Mouse (Mus musculus): ENCODE measurements around the gene Nacc1. TPM values are rescaled to one million over a fixed set of nuclear protein-coding genes. Genes with fewer than 3 reads are reported as not detected.

Gene Nacc1
- polyA plus RNA-seq, 1 experiment from 2014 or later = 15.3 TPM

DNA sequence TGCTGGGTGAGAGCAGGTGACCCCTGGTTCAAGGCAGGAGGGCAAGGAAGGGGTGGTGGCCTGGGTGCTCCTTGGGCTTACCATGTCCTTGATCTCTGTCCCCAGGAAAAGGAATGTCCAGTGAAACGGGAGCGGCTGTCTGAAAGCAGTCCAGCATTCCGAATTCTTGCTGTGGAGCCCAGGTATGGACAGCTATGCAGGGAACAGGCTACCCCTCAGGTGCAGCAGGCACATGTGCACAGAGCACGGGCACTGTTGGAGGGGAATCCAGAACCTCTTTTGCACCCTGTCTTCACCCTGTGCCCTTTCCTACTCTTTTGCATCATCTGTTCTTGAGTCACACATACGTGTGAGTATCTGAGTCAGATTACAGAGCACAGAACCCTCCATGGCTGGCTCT lies 10.6 kb upstream of the Nacc1 start:
- Histone ChIP-seq H3K36me3 (ENCODE audit: control insufficient read depth, insufficient read depth, low read length) (peaks cover 28% of the 10 kb centered on the region), H3K4me2 (ENCODE audit: low read depth, low read length) (no peak overlapping the region), H3K9ac (replicated peaks; ENCODE audit: low read depth, low read length) (no peak overlapping the region), H3K27me3 (ENCODE audit: control insufficient read depth, insufficient read depth, low read length) (peaks cover 18% of the 10 kb centered on the region), H3K4me1 (ENCODE audit: control insufficient read depth, insufficient read depth, low read length) (no peaks in the 10 kb centered on the region), H3K4me3 (ENCODE audit: low read depth, low read length) (no peak overlapping the region), H3K9me3 (ENCODE audit: control insufficient read depth, low read length) (no peaks in the 10 kb centered on the region), H3K27ac (ENCODE audit: low read depth, low read length) (no peak overlapping the region)
- WGBS = 94% methylated on average over 5 of the region's 5 CpGs
- no peak for ATAC-seq (ENCODE audit: low read depth)

DNA sequence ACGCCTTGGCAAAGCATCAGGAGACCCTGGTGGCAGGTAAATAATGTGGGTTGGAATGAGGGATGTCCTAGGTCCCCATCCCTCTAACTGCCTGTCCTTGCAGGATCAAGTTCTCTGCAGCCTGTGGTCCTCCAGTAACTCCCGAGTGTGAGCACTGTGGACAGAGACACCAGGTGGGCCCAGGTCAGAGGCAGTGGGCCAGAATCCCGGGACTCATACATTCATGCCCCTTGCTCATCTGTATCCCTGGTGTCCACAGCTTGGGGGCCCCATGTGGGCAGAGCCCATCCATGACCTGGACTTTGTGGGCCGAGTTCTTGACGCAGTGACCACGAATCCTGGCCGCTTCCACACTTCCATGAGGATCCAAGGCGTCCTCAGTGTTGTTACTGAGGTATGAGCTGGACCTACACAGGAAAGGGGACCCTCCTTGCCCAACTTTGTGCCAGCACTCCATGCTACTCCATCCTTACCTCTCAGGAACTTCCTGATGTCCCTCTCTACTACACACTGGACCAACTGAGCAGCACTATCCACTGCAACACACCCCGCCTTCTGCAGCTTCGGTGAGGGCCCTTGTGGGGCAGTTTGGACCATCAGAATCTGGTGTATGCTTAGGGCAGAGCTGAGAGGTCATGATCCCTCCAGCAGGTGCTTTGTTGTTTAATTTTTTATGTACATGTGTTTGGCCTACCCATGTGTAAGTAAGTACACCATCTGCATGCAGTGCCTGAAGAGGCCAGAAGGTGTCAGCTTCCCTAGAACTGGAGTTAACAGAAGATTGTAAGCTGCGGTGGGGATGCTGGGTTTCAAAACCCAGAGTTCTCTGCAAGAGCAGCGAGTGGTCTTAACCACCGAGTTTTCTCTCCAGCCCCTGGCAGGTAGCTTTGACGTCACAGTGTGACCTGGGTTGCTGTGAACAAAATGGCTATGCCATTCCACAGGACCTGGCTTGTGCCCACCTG lies 9.8 kb upstream of the Nacc1 start:
- H3K4me2 ChIP-seq (ENCODE audit: low read depth, low read length) = no peak overlapping the region
- 0 out of 2 replicates have a peak, but pooled peaks have one; percentile 6 for ATAC-seq (ENCODE audit: low read depth)
- no peak overlapping the region for H3K27ac ChIP-seq (ENCODE audit: low read depth, low read length)
- H3K4me3 ChIP-seq (ENCODE audit: low read depth, low read length) = no peak overlapping the region
- WGBS = 91% methylated on average over 14 of the region's 14 CpGs
- no peaks in the 10 kb centered on the region for H3K4me1 ChIP-seq (ENCODE audit: control insufficient read depth, insufficient read depth, low read length)
- no peak overlapping the region for H3K9ac ChIP-seq (replicated peaks; ENCODE audit: low read depth, low read length)
- peaks cover 30% of the 10 kb centered on the region for H3K36me3 ChIP-seq (ENCODE audit: control insufficient read depth, insufficient read depth, low read length)
- H3K9me3 ChIP-seq (ENCODE audit: control insufficient read depth, low read length) = no peaks in the 10 kb centered on the region
- H3K27me3 ChIP-seq (ENCODE audit: control insufficient read depth, insufficient read depth, low read length) = peaks cover 10% of the 10 kb centered on the region

DNA sequence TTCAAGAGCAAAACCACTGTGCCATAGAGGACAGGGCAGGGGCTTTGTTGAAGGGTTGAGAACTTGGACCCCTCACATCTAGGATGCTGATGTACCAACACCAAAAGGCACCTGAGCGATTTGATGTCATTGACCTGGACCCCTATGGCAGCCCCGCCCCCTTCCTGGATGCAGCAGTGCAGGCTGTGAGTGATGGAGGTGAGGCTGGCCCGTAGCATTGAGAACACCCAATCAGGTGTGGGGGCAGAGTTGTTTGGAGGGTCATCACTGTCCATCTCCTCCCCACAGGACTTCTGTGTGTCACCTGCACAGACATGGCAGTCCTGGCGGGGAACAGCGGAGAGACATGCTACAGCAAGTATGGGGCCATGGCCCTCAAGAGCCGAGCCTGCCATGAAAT lies 7.5 kb upstream of the Nacc1 start:
- H3K9me3 ChIP-seq (ENCODE audit: control insufficient read depth, low read length) = no peaks in the 10 kb centered on the region
- peaks cover 1% of the 10 kb centered on the region; the same call in 1 of the 2 replicates for H3K4me1 ChIP-seq (ENCODE audit: control insufficient read depth, insufficient read depth, low read length)
- 99% methylated on average over 6 of the region's 6 CpGs for WGBS
- no peak for ATAC-seq (ENCODE audit: low read depth)
- no peak overlapping the region for H3K9ac ChIP-seq (replicated peaks; ENCODE audit: low read depth, low read length)
- no peaks in the 10 kb centered on the region for H3K27me3 ChIP-seq (ENCODE audit: control insufficient read depth, insufficient read depth, low read length)
- H3K36me3 ChIP-seq (ENCODE audit: control insufficient read depth, insufficient read depth, low read length) = peaks cover 30% of the 10 kb centered on the region
- H3K27ac ChIP-seq (ENCODE audit: low read depth, low read length) = no peak overlapping the region
- H3K4me3 ChIP-seq (ENCODE audit: low read depth, low read length) = no peak overlapping the region
- no peak overlapping the region for H3K4me2 ChIP-seq (ENCODE audit: low read depth, low read length)

DNA sequence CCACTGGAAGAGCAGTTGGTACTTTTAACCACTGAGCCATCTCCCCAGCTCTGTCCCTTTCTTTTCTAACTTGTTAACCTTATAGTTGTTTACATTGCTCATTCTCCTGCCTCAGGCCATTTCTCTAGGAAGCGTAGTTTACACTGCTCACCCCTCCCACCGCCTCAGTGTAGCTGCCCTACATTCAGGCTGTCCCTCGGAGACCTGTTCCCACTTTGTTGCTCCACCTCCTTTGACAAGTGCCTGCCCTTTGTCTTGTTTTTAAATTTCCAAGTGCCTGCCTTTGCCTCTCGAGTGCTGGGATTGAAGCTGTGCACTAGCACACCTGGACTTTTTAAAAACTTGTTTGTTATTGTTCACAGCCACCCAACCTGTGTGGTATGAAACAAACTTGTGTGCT lies 5.7 kb upstream of the Nacc1 start:
- Histone ChIP-seq H3K9me3 (ENCODE audit: control insufficient read depth, low read length) (no peaks in the 10 kb centered on the region), H3K36me3 (ENCODE audit: control insufficient read depth, insufficient read depth, low read length) (peaks cover 23% of the 10 kb centered on the region), H3K27ac (ENCODE audit: low read depth, low read length) (no peak overlapping the region), H3K27me3 (ENCODE audit: control insufficient read depth, insufficient read depth, low read length) (no peaks in the 10 kb centered on the region), H3K4me2 (ENCODE audit: low read depth, low read length) (no peak overlapping the region), H3K9ac (replicated peaks; ENCODE audit: low read depth, low read length) (no peak overlapping the region), H3K4me1 (ENCODE audit: control insufficient read depth, insufficient read depth, low read length) (peaks cover 11% of the 10 kb centered on the region; the same call in 1 of the 2 replicates), H3K4me3 (ENCODE audit: low read depth, low read length) (no peak overlapping the region)
- 81% methylated on average over 4 of the region's 4 CpGs for WGBS
- no peak for ATAC-seq (ENCODE audit: low read depth)

DNA sequence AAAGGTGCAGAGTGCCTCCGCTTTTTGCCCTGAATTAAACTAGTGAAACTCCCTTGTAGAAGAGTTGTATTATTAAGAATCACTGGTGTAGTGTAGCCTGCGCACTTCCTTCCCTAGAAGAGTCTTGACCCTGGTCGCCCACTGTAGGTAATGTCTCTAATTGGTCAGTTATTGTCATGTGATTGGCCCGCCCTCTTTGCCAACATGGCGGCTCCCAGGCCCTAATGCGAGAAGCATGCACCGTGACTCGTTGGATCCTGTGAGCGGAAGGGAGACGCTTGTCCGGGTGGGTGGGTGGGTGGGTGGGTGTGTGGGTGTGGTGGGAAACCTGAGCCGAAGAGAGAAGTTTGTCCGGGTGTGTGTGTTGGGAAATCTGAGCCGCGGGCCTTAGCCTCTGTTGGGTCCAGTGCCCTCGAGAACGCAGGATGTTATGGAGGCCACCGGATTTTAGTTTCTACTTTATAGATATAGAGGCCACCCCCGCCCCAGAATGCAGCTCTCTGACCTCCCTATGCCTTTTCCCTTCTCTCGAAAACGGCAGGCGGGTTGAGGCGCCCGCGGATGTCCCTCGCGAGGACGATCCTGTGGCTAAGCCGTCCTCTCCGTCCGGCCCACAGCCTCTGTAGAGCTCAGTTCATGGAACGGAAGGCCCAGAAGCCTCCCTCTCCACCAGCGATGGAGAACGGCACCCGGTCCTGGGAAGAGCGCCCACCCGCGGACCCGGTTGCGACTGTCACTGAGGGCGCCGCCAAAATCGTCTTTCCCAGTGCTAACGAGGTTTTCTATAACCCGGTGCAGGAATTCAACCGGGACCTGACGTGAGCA lies 1.6 kb upstream of the Nacc1 start:
- Histone ChIP-seq H3K9ac (replicated peaks; ENCODE audit: low read depth, low read length) (peak overlapping the region; percentile 58), H3K4me2 (ENCODE audit: low read depth, low read length) (peak overlapping the region; percentile 87), H3K4me1 (ENCODE audit: control insufficient read depth, insufficient read depth, low read length) (peaks cover 38% of the 10 kb centered on the region), H3K9me3 (ENCODE audit: control insufficient read depth, low read length) (no peaks in the 10 kb centered on the region), H3K27ac (ENCODE audit: low read depth, low read length) (0 out of 2 replicates have a peak overlapping the region, but pooled peaks have one; percentile 16), H3K27me3 (ENCODE audit: control insufficient read depth, insufficient read depth, low read length) (no peaks in the 10 kb centered on the region; the same call in 1 of the 2 replicates), H3K36me3 (ENCODE audit: control insufficient read depth, insufficient read depth, low read length) (peaks cover 4% of the 10 kb centered on the region; the same call in 1 of the 2 replicates), H3K4me3 (ENCODE audit: low read depth, low read length) (peak overlapping the region; percentile 53)
- peak; percentile 88 for ATAC-seq (ENCODE audit: low read depth)
- 1% methylated on average over 47 of the region's 47 CpGs for WGBS

DNA sequence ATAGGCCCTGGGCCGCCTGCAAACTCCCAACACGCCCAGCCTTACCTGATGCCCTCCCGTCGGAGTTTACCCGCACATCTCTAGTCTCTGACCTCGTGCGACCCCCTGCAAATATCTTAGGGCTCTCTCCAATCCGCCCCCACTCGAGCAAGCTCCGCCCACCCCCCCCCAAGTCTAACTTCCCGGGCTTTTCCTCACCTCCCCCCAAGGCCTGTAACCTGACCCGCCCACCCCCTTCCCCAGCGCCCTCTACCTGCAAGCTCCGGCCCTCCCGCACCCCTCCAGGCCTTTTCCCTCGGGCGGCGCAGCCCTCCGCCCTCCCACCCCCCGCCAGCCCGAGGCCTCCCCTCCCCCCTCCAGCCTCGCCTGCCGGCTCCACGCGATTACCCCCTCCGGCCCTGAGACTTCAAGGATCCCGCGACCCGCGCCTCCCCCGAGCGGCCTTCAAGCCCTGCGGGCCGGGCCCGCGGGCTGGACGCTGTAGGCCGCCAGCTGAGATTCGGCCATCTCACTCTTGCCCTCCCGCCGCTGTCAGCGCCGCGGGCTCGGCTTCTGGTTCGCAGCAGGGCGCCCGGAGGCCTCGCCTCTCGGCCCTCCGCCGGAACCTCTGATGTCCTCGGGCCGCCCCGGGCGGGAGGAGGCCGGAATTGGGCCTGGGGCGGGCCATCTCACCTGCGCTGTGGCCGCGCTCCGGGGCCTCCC lies 508 bp downstream of the Nacc1 start:
- Histone ChIP-seq H3K4me2 (ENCODE audit: low read depth, low read length) (peak overlapping the region; percentile 82), H3K36me3 (ENCODE audit: control insufficient read depth, insufficient read depth, low read length) (no peaks in the 10 kb centered on the region), H3K4me1 (ENCODE audit: control insufficient read depth, insufficient read depth, low read length) (peaks cover 38% of the 10 kb centered on the region), H3K9me3 (ENCODE audit: control insufficient read depth, low read length) (no peaks in the 10 kb centered on the region), H3K4me3 (ENCODE audit: low read depth, low read length) (peak overlapping the region; percentile 99), H3K27me3 (ENCODE audit: control insufficient read depth, insufficient read depth, low read length) (no peaks in the 10 kb centered on the region; the same call in 1 of the 2 replicates), H3K9ac (replicated peaks; ENCODE audit: low read depth, low read length) (peak overlapping the region; percentile 100), H3K27ac (ENCODE audit: low read depth, low read length) (peak overlapping the region; percentile 84)
- WGBS = under 1% methylated on average over 55 of the region's 62 CpGs
- ATAC-seq (ENCODE audit: low read depth) = peak; percentile 26

DNA sequence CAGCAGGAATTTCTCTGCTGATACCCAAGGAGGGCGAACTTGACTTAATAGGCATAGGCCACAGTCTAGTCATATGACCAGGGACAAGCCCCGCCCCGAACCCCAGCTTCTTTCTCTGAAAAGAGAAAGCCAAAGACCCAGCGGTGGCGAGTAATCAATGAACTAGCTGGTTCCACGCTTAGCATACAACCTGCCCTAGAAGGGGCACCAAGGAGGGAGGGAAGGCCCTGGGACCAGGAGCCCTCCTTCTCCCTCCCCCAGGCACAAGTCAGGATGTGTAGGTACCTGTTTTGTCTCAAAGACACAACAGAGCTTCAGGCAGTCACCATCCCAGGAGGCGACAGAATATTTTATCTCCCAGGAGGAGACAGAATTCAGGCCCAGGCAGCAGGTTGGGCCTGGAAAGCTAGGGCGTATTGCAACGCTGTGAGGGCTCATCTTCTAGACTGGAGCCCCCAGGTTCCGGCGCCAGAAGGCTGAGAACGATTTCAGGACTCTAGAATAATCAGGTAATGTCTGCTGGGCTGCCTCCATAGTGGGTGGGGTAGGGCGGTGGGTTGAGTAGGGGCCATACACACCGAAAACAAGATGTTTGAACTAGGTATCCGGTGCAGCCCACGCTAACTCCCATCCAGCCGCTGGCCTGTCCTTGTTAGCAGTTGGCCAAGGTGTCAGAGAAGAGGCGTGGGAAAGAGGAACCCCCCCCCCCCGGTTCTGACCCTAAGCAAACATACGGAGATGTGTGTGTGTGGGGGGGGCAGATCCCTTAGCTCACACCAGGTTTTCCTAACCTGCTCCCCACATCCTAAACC lies 1.3 kb downstream of the Nacc1 start, which contains the start of gene Trmt1:
TSS of gene Trmt1 (plus strand) at position 117 of the 812 bp plus-strand sequence.
- 9% methylated on average over 20 of the region's 20 CpGs for WGBS
- no peaks in the 10 kb centered on the region for H3K9me3 ChIP-seq (ENCODE audit: control insufficient read depth, low read length)
- ATAC-seq (ENCODE audit: low read depth) = no peak
- H3K4me2 ChIP-seq (ENCODE audit: low read depth, low read length) = peak within 1 kb of the TSS; percentile 82
- peaks cover 38% of the 10 kb centered on the region for H3K4me1 ChIP-seq (ENCODE audit: control insufficient read depth, insufficient read depth, low read length)
- no peaks in the 10 kb centered on the region for H3K36me3 ChIP-seq (ENCODE audit: control insufficient read depth, insufficient read depth, low read length)
- H3K27ac ChIP-seq (ENCODE audit: low read depth, low read length) = peak within 1 kb of the TSS; percentile 84
- peak within 1 kb of the TSS; percentile 99 for H3K4me3 ChIP-seq (ENCODE audit: low read depth, low read length)
- H3K9ac ChIP-seq (replicated peaks; ENCODE audit: low read depth, low read length) = peak within 1 kb of the TSS; percentile 100
- H3K27me3 ChIP-seq (ENCODE audit: control insufficient read depth, insufficient read depth, low read length) = no peaks in the 10 kb centered on the region; the same call in 1 of the 2 replicates

DNA sequence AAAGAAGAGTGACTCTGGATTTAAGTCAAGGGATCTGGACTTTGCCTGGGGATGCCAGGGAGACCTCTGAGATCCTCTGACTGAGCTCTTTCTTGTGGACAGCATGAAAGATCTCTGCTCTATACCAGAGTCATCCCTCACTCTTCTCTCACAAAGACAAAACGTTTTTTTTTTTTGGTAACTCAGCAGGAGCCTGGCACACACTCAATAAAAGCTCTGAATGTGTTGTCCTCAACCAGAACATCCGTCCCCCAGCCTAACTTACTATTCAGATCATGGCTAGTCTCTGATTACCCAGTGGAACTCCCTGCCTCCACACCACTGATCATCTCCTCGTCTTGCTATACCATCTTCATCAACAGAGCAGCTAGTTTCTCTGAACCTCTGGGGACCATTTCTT lies 3.1 kb downstream of the Nacc1 start:
- no peak for ATAC-seq (ENCODE audit: low read depth)
- Histone ChIP-seq H3K27ac (ENCODE audit: low read depth, low read length) (no peak overlapping the region), H3K36me3 (ENCODE audit: control insufficient read depth, insufficient read depth, low read length) (no peaks in the 10 kb centered on the region), H3K4me2 (ENCODE audit: low read depth, low read length) (no peak overlapping the region), H3K4me3 (ENCODE audit: low read depth, low read length) (no peak overlapping the region), H3K9ac (replicated peaks; ENCODE audit: low read depth, low read length) (no peak overlapping the region), H3K9me3 (ENCODE audit: control insufficient read depth, low read length) (no peaks in the 10 kb centered on the region), H3K27me3 (ENCODE audit: control insufficient read depth, insufficient read depth, low read length) (no peaks in the 10 kb centered on the region; the same call in 1 of the 2 replicates), H3K4me1 (ENCODE audit: control insufficient read depth, insufficient read depth, low read length) (peaks cover 31% of the 10 kb centered on the region)
- 19% methylated on average over 3 of the region's 3 CpGs for WGBS
